Mouse (Mus musculus): ENCODE measurements around the gene Ermp1. TPM values are rescaled to one million over a fixed set of nuclear protein-coding genes. Genes with fewer than 3 reads are reported as not detected.
A peak's percentile ranks its signal among the peaks of the same experiment; 100 is the strongest.

The Ermp1 gene
- total and polyA plus RNA-seq, 3 experiments, result 68.4 to 167 (median 82.0) TPM

DNA sequence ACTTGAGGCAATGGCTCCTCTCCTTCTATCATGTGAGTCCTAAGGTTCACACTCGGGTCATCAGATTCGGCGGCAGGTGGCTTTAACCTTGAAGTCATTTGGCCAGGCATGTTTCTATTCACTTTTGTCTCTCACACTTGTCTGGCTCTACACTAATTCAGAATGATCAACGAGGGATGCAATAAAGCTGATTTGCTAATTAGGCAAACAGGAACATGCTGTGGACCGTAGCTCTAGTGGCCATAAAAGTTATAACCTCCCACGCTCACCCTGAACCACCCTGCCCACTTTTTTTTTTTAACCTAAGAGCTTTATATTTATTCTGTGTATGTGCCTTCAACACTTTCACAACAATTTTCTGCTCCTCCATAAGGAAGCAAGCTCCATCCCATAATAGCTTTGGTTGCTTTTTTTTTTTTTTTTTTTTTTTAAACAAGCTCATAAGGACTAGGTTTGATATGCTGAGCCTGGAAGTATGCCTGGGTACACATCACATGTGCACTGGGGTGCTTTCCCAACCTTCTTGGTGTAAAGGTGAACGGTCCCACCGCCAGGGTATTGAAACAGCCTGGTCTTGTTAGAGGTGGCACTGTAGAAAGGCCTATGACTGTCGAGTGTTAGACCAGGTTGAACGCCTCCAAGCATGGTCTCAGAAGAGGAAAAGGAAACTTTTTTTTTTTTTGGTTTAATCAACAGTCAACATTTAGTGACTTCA lies 28.4 kb upstream of the Ermp1 start:
- Histone ChIP-seq H3K79me2 (ENCODE audit: control insufficient read depth, insufficient read depth, low read length, poor library complexity) (no peaks in the 10 kb centered on the region), H3K9me3 (replicated peaks; ENCODE audit: insufficient read depth, low read length) (no peaks in the 10 kb centered on the region), H3K27ac (ENCODE audit: control insufficient read depth, low read depth, low read length) (no peak overlapping the region), H3K4me3 (ENCODE audit: control insufficient read depth in 1 of 2, insufficient read depth in 1 of 2, low read depth in 2 of 2, low read length in 2 of 2) (no peak overlapping the region), H3K9ac (ENCODE audit: control insufficient read depth, low read depth, low read length, poor library complexity, severe bottlenecking) (no peak overlapping the region), H3K4me1 (ENCODE audit: control insufficient read depth in 1 of 2, insufficient read depth in 2 of 2, low read length in 2 of 2) (peaks cover 5 to 38% of the 10 kb centered on the region in 2 experiments), H3K27me3 (ENCODE audit: control insufficient read depth in 1 of 2, insufficient read depth in 2 of 2, low read length in 2 of 2) (no peaks in the 10 kb centered on the region), H3K36me3 (ENCODE audit: control insufficient read depth in 1 of 2, insufficient read depth in 2 of 2, low read length in 2 of 2) (peaks cover 0 to 28% of the 10 kb centered on the region in 2 experiments; a peak in 2 of 4 replicates)
- peak; percentile 58 for DNase-seq (ENCODE audit: low read depth, low spot score)
- peak in 2 of 3 experiments; percentile 25 to 51; a peak in 3 of 6 replicates for TF ChIP-seq CTCF (IDR thresholded peaks at IDR 0.05 in 2 of 3, conservative IDR thresholded peaks at IDR 0.05 in 1 of 3; ENCODE audit: control insufficient read depth in 1 of 3, insufficient read depth in 1 of 3, low read depth in 2 of 3, low read length in 3 of 3, poor library complexity in 1 of 3, severe bottlenecking in 1 of 3)
- no peak for TF ChIP-seq POLR2A (IDR thresholded peaks at IDR 0.05; ENCODE audit: control insufficient read depth in 1 of 2, insufficient read depth in 1 of 2, low read depth in 1 of 2, low read length in 2 of 2, poor library complexity in 1 of 2)
- TF ChIP-seq ZNF384 (IDR thresholded peaks at IDR 0.05; ENCODE audit: low read depth, low read length), result peak; percentile 88

DNA sequence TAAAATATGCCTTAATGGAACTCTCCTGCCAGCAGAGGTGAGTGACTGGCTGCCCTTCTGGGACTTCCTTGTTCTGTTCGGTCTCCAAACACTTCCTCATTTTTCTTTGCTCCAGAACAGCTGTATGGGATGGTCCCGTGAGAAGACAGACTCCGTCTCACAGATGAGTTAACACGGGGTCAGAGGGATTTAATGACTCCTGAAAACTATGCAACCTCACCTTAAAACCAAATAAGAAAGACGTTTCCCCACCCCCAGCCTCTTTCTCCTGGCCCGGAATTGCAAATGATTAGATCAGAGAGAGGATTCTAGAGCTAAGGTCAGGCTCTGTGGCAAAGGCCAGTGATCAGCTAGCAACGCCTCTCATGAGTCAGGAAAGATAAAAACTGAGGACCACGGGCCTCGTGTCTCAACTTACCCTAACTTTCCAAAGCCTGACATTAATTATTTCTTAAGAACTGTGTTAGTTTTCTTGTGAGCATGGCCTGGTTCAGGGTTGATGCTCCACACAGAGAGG lies 27.4 kb upstream of the Ermp1 start:
- Histone ChIP-seq H3K27me3 (ENCODE audit: control insufficient read depth in 1 of 2, insufficient read depth in 2 of 2, low read length in 2 of 2) (no peaks in the 10 kb centered on the region), H3K4me3 (ENCODE audit: control insufficient read depth in 1 of 2, insufficient read depth in 1 of 2, low read depth in 2 of 2, low read length in 2 of 2) (peak overlapping the region; percentile 38 to 45), H3K27ac (ENCODE audit: control insufficient read depth, low read depth, low read length) (peak overlapping the region; percentile 11), H3K9me3 (replicated peaks; ENCODE audit: insufficient read depth, low read length) (no peaks in the 10 kb centered on the region), H3K36me3 (ENCODE audit: control insufficient read depth in 1 of 2, insufficient read depth in 2 of 2, low read length in 2 of 2) (peaks cover 0 to 28% of the 10 kb centered on the region in 2 experiments; a peak in 2 of 4 replicates), H3K79me2 (ENCODE audit: control insufficient read depth, insufficient read depth, low read length, poor library complexity) (no peaks in the 10 kb centered on the region), H3K4me1 (ENCODE audit: control insufficient read depth in 1 of 2, insufficient read depth in 2 of 2, low read length in 2 of 2) (peaks cover 5 to 38% of the 10 kb centered on the region in 2 experiments), H3K9ac (ENCODE audit: control insufficient read depth, low read depth, low read length, poor library complexity, severe bottlenecking) (peak overlapping the region; percentile 60)
- peak; percentile 94 for DNase-seq (ENCODE audit: low read depth, low spot score)
- TF ChIP-seq KAT2A (conservative IDR thresholded peaks at IDR 0.05; ENCODE audit: low read depth, low read length) (no peak), GATA1 (IDR thresholded peaks at IDR 0.05; ENCODE audit: low read depth, low read length) (peak; percentile 67), SMC3 (IDR thresholded peaks at IDR 0.05; ENCODE audit: low read depth, low read length) (peak; percentile 19; the same call in 1 of the 2 replicates), TCF12 (IDR thresholded peaks at IDR 0.05; ENCODE audit: low read depth, low read length) (peak; percentile 48; the same call in 1 of the 2 replicates), ZKSCAN1 (IDR thresholded peaks at IDR 0.05; ENCODE audit: low read depth, low read length) (no peak), CTCF (IDR thresholded peaks at IDR 0.05 in 2 of 3, conservative IDR thresholded peaks at IDR 0.05 in 1 of 3; ENCODE audit: control insufficient read depth in 1 of 3, insufficient read depth in 1 of 3, low read depth in 2 of 3, low read length in 3 of 3, poor library complexity in 1 of 3, severe bottlenecking in 1 of 3) (no peak), TBP (IDR thresholded peaks at IDR 0.05; ENCODE audit: low read depth, low read length) (peak; percentile 85), NELFE (IDR thresholded peaks at IDR 0.05; ENCODE audit: low read depth, low read length) (peak; percentile 57), SIN3A (IDR thresholded peaks at IDR 0.05; ENCODE audit: low read length) (peak; percentile 82), MAX (IDR thresholded peaks at IDR 0.05; ENCODE audit: low read length) (peak; percentile 77), ZC3H11A (IDR thresholded peaks at IDR 0.05; ENCODE audit: low read depth, low read length) (no peak), POLR2A (IDR thresholded peaks at IDR 0.05; ENCODE audit: control insufficient read depth in 1 of 2, insufficient read depth in 1 of 2, low read depth in 1 of 2, low read length in 2 of 2, poor library complexity in 1 of 2) (peak in 1 of 2 experiments; percentile 59; a peak in 2 of 4 replicates), BHLHE40 (IDR thresholded peaks at IDR 0.05; ENCODE audit: borderline replicate concordance, low read depth, low read length) (peak; percentile 97), ETS1 (IDR thresholded peaks at IDR 0.05; ENCODE audit: low read depth, low read length) (peak; percentile 98), HCFC1 (IDR thresholded peaks at IDR 0.05; ENCODE audit: low read depth, low read length) (peak; percentile 65), EP300 (IDR thresholded peaks at IDR 0.05; ENCODE audit: low read depth in 1 of 2, low read length in 2 of 2) (peak; percentile 58 to 89; a peak in 3 of 4 replicates), MXI1 (IDR thresholded peaks at IDR 0.05; ENCODE audit: low read depth, low read length) (peak; percentile 73), CHD2 (IDR thresholded peaks at IDR 0.05; ENCODE audit: low read length) (peak; percentile 42), ELF1 (IDR thresholded peaks at IDR 0.05; ENCODE audit: low read depth, low read length) (peak; percentile 97), RCOR1 (IDR thresholded peaks at IDR 0.05; ENCODE audit: low read depth, low read length) (peak; percentile 84; the same call in 1 of the 2 replicates), TAL1 (IDR thresholded peaks at IDR 0.05; ENCODE audit: low read length) (no peak), UBTF (IDR thresholded peaks at IDR 0.05; ENCODE audit: borderline replicate concordance, insufficient read depth, low read depth, low read length) (peak; percentile 75; the same call in 1 of the 2 replicates), MYC (IDR thresholded peaks at IDR 0.05; ENCODE audit: low read depth, low read length) (peak; percentile 70)

Data from MEL (cell line).